Mouse (Mus musculus): Measurements from ENCODE around the gene Dnttip1.

DNA sequence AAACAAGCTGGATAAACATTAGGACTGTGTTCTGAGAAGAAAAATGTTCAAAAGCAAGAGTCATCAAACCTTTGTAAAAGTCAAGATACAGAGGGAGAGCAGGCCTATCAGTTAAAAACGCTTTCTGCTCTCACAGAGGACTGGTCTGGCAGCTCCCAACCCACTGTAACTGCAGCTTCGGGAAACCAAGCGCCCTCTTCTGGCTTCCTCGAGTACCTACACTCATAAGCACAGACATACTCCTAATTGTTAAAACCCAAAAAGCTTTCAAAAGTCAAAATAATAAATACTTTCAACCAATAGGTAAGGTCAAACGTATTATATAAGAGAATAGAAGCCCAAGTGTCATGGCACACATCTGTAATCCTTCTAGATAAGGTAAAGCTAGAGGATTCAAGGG lies 41.5 kb upstream of the Dnttip1 start:
- TF ChIP-seq CTCF (IDR thresholded peaks at IDR 0.05; ENCODE audit: control insufficient read depth, insufficient read depth, insufficient replicate concordance, low read depth, low read length) = no peak
- TF ChIP-seq POLR2A (IDR thresholded peaks at IDR 0.05; ENCODE audit: control insufficient read depth, low read depth, low read length) = no peak
